Mouse (Mus musculus) cerebellum, adult 18-20 months (tissue): ENCODE measurements around the gene Lrp2.

ENCODE experiments used
- DNase-seq, 2 experiments: peaks; one replicate each; pipeline ENCODE4 v3.0.0; 2021

Lrp2 gene

DNA sequence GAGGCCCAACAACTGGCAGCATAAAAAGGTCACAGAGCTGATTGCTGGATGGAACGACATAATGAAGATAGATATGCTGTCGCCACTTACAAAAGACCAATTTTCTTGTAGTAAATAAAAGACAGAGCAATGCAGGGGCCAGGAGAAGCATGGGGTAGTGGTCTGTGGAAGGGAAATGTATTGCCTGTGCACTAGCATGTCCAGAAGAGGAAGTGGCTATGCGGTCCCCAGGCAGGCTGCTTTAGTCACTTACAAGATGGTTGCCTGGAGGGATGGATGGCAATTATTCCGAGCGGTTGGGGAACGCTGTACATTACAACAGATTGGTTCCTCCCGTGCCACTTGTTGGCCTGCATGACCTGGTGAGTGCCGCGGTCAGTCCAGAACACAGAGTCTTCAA, 85.5 kb downstream of the Lrp2 start:
- DNase-seq, result no peak

DNA sequence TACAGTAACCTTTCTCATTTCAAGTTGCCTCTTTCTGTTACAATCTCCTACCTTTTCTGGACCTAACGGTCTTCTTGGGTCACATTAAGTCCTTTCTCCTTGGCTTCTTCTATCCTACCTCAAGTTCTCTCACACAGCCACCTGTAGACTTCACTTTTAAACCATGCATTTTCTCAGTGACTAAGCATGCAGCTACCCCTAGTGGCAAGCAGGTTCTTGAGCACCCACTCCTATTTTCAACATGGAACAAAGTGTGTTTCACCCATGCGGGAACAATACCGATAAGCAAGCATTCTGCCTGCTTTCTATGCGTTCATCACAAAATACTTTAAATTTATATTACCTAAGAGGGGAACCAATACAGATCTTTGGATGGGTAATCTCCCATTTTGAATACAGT, 92.7 kb downstream of the Lrp2 start:
- DNase-seq, result no peak

- no peak for DNase-seq
These were observed 104.9 kb downstream of the Lrp2 start for GRCm38 (mm10) chr2:69480965-69481364.

GRCm38 (mm10) chr2:69479859-69480258, 106.0 kb downstream of the Lrp2 start:
- DNase-seq, result no peak

GRCm38 (mm10) chr2:69476901-69477300, 109.0 kb downstream of the Lrp2 start:
- DNase-seq, result no peak

DNA sequence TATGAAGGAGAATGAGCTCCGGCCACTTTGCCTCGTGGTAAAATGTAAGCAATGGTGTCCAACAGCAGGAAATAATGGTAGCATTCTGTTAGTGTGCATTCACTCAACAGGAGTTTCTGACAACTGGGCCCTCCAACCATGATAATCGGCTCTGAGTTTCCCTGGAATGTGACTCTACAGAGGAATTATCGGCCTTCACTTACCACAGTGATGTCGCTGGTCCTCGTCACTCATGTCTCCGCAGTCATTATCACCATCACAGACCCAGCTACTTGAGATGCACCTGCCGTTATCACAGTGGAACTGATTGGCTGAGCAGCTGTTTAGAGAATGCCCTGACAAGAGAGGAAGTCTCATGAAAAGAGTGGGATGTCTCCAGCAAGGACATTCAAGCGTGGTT, 110.7 kb downstream of the Lrp2 start:
- DNase-seq, result no peak

DNA sequence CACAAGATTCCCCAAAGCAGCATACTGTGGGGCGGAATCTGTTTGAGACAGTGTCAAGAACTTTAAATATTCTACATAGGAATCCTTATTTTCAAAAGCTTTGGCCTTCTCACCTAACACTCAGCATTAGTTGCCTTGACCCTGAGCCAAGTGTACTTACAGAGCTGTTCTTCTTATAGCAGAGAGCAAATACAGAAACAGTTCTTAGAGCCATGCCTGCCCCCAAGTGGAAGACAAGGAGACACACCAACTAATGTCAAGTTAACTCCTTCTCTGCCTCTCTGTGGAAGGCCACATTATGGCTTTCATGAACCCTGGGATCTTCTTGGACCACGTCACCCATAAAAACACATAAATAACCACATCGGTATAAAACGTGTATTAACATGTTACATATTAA, 114.0 kb downstream of the Lrp2 start:
- DNase-seq, result no peak

DNA sequence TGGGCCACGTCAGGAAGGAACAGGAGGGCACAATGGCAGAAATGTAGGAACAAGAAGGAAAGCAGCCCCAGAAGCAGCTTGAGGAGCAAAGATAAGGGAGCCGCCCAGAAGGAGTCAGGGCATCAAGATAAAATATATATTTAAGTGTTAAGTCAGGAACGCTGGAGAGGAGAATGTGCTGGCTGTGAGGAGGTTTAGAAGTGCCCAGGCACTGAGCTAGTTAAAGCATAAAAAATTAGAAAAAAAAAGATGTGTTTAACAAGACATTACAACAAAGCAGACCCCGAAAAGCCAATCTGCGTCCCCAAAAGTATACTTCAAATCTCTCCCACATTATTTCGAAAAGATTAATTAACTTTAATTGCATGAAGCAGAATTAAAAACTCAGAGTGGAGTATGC, 122.3 kb downstream of the Lrp2 start:
- DNase-seq, result no peak

DNA sequence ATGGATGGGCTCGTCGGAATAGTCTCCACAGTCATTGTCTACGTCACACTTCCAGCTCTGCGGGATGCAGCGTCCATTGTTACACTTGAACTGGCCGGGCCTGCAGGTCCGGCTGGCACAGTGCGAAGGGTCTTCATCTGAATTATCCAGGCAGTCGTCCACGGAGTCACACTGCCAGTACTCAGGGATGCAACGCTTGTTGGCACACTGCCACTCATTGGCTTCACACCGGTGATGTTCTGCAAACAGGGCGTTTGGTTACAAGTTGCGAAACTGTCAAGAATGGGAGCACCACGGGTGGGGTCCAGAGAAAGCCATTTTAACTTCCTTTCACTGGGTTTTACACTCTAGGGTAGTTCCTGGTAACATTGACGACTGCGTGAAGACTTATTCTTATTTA, 126.4 kb downstream of the Lrp2 start:
- no peak for DNase-seq

DNA sequence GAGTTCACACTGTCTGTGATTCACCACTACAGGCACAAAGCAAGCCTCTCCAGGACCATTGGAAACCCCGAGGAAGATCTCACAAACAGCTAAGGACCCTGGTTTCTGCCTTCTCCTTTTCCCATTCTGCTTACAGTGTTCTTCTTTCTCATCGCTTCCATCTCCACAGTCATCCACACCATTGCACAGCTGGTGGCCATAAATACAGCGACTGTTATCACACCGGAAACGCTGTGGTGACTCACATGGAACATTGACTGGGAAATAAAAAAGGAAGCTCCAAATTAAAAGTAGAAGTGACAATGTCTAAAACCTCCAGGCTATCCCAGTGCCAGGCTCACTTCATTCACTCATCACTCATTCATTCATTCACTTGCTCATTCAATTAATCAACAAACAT, 134.7 kb downstream of the Lrp2 start:
- DNase-seq, result no peak

DNA sequence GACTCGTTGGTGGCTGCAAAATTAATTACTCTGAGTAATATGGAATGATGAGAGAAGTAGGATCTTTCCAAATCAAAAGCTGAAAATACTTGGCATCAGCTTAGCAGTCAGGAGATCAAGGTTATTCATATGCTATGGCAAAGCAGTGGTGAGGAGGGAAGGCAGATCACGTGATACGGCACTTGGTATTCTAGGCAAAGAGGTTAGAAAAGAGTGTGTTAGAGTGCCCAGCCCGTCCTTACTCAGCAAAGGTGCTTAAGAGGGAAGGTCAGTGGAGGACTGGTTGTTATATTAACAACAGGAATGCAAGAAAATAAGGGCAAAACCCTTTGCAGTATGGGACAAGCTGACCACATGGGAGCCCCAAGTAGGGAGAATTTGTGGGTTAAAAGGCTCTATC, 137.3 kb downstream of the Lrp2 start:
- no peak for DNase-seq

DNA sequence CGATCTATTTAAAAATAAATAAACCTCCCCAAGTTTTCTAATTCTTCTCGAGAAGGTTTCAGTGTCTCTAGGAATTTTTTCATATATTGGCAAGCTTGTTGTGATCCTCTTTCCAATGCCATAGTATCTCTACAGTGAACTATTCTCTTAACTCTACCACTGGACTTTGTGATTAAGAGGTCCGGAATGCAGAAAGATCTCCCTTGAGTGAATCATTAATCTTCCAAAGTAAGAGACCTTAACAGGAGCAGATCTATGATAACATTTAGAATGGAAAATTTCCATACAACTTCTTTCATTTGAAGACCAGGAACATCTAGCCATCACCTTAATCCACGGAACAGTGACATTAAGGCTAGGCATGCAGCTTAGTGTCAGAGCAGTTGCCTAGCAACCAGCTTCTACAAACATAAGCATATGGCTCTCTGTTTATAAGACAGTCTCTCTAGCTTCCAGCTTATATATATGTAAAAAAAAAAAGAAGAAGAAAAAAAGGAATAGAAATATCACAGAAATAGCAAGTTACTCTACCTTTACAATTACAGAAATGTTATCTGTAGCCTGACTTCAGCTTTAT, 139.9 kb downstream of the Lrp2 start:
- DNase-seq, result no peak

DNA sequence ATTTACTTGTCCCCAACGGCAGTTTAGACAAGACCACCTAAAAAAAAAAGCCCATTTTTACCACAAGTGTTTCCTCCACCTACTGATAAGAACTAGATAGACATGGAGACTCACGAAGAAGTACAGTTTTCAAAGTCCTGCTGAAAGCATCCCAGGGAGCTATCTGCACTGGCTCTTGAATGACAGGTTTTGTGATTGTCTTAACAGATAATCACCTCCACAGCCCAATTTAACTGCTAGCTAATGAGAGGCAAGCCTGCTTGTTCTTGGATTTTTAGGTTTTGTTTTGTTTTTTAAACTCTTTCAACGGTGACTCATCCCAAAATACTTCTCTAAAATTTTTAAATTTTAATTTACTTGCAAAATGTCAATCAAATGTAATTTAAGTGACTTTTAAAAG, 144.2 kb downstream of the Lrp2 start:
- no peak for DNase-seq

DNA sequence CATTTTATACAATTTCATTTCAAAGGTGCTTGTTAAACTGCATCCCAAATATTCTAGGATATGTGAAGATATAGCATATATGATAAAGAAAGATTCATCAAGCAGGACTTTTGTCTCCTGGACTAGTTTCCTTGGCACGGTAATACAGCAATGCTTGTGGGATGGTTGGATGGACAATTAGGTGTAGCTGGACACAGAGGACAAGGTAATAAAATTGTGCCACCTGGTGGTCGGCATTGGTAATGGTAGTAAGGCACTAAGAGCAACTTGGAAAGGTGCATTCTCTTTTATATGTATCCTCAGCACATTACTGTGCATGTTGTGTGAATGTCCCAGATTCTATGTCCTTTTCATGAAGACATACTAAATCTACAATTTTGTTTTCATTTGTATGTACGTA, 157.7 kb downstream of the Lrp2 start:
- peak; percentile 73 to 76 for DNase-seq

GRCm38 (mm10) chr2:69427141-69427540, 158.7 kb downstream of the Lrp2 start:
- no peak for DNase-seq

DNA sequence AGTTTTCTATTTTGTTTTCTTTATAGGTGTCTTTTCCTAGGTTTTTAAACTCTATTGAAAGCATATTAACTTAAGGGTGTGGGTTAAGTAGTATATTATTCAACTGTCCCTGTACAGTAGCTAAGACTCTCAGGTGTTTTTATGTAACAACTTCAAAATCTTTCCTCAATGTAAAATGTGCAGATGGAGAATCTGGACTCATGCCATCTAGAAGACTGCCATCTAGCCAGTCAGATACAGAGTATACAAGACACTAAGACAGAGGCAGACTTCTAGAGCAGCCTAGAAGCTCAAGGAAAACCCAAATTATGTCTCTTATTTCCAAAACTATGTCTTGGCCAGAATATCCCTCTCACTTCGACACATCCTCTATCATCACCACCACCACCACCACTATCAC, 159.8 kb downstream of the Lrp2 start:
- DNase-seq, result no peak

DNA sequence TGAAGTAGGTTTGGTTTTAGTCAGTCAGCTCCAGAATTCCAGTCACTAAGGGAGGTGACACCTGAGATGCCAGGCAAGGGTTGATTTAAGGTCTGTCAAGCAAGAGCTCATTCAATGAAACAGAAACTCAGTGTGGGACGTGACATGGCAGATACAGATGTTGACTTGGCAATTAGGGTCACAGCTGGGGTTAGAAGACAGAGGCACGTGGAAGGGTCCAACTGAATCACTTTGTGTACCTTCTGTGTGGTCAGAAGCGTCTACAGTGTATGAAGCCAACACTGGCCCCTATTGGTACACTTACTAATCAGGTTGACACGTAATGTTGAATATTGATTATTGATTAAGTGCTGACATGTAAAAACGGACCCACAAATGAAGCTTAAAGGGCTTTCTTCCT, 161.0 kb downstream of the Lrp2 start:
- no peak for DNase-seq

- DNase-seq, result no peak
These were observed 167.5 kb downstream of the Lrp2 start for GRCm38 (mm10) chr2:69418294-69418881.

- DNase-seq, result no peak
These were observed 170.8 kb downstream of the Lrp2 start for GRCm38 (mm10) chr2:69415070-69415469.

DNA sequence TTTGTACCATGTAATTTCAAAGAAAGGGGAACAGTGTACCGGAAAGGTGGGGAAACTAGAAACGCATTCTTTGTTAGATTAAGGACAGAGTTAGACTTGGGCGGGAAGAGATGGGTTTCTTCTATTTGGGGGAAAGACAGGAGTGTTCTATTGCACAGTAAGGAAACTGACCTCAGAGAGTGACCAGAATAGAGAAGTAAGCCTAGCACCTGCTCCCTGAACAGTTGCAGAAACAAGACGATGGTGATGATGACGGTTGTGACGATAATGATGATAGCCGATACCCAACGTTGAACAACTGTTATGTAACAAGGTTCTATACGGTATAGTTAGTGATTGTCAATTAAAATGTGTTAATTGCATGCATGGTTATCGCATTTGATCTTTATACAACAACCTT, 171.3 kb downstream of the Lrp2 start:
- no peak for DNase-seq

- no peak for DNase-seq
These were observed 180.2 kb downstream of the Lrp2 start for GRCm38 (mm10) chr2:69405692-69406091.

DNA sequence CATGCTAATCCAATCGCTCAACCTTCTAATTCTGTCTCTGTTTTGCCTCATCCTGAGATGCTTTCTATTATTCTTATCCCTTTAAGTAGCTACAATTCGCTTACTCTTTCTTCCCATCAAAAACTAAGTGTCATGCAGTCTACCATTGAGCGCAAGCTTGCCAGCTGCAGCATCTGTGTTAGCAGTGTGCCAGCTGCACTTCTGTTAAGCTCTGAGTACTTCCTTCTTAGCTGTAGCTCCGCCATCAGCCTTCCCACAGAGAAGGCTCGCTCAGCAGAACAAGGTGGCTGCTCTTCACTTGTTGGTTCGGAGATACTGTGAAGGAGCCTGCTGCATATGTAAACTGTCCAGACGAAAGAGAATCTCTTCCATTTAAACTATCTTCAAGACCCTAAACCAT, 183.6 kb downstream of the Lrp2 start:
- DNase-seq, result no peak

GRCm38 (mm10) chr2:69401891-69402290, 184.0 kb downstream of the Lrp2 start:
- DNase-seq, result no peak

GRCm38 (mm10) chr2:69400866-69401604, 184.8 kb downstream of the Lrp2 start:
- no peak for DNase-seq
